Mouse (Mus musculus) CH12.LX (cell line): ENCODE data around the gene Amn. TPM values are rescaled to one million over a fixed set of nuclear protein-coding genes. Genes with fewer than 3 reads are reported as not detected.

ENCODE experiments used
- DNase-seq: peaks from one replicate; pipeline ENCODE4 v3.0.0-alpha.2; 2013; ENCODE audit errors: extremely low read depth
- H3K27ac ChIP-seq: 2 replicates; pipeline ENCODE4 v1.5.1; 2012; ENCODE audit warnings: low read depth, mild to moderate bottlenecking, control low read depth, moderate library complexity; ENCODE audit not compliant: insufficient read depth
- H3K27me3 ChIP-seq: replicated peaks from 2 replicates; pipeline ENCODE3; 2012; ENCODE audit warnings: inconsistent platforms
- H3K36me3 ChIP-seq, 2 experiments: replicated peaks in 1 of 2; 2 replicates each; pipeline versions ENCODE3 to v1.6.1; 2012; ENCODE audit warnings: inconsistent platforms in 1 of 2, low read length in 1 of 2, mild to moderate bottlenecking in 1 of 2, mixed read lengths in 1 of 2, moderate library complexity in 1 of 2; ENCODE audit not compliant: control insufficient read depth in 1 of 2, insufficient read depth in 1 of 2
- H3K4me1 ChIP-seq, 2 experiments: 2 replicates each; pipeline ENCODE4 v1.6.1; 2012; ENCODE audit warnings: inconsistent platforms in 1 of 2, moderate library complexity in 1 of 2; ENCODE audit not compliant: insufficient read depth in 2 of 2, control insufficient read depth in 1 of 2
- H3K4me2 ChIP-seq: 2 replicates; pipeline ENCODE4 v1.6.1; 2012; ENCODE audit warnings: low read depth, mild to moderate bottlenecking, control low read depth; ENCODE audit not compliant: poor library complexity, insufficient read depth, severe bottlenecking
- H3K4me3 ChIP-seq, 3 experiments: fragments of 150-350 bp in 1 of 3; sonication (generic) in 1 of 3; replicated peaks in 1 of 3; 2 replicates each; pipeline versions ENCODE3 to v1.5.1; 2011 to 2012; ENCODE audit warnings: low read depth in 2 of 3, low read length in 2 of 3, mild to moderate bottlenecking in 2 of 3, moderate library complexity in 2 of 3, control low read depth in 1 of 3, improper control_type of control experiment in 1 of 3, inconsistent platforms in 1 of 3, mixed read lengths in 1 of 3; ENCODE audit not compliant: poor library complexity in 1 of 3
- H3K79me2 ChIP-seq: replicated peaks from 2 replicates; pipeline ENCODE4 v1.6.1; 2012; ENCODE audit warnings: mild to moderate bottlenecking, moderate library complexity; ENCODE audit not compliant: control insufficient read depth, poor library complexity, insufficient read depth, severe bottlenecking; ENCODE audit errors: extremely low read depth
- H3K9ac ChIP-seq: 2 replicates; pipeline ENCODE4 v1.6.1; 2012; ENCODE audit warnings: low read depth, mild to moderate bottlenecking, control low read depth, moderate library complexity; ENCODE audit not compliant: insufficient read depth
- H3K9me3 ChIP-seq: replicated peaks from 2 replicates; pipeline ENCODE3; 2012; ENCODE audit warnings: low read length, inconsistent platforms, mixed read lengths
- BHLHE40 ChIP-seq: IDR thresholded peaks from 2 replicates; pipeline ENCODE4 v1.6.1; 2011; ENCODE audit warnings: mild to moderate bottlenecking, low read depth, low read length, improper control_type of control experiment
- ETS1 ChIP-seq: conservative IDR thresholded peaks from 2 replicates; pipeline ENCODE4 v1.6.1; 2012; ENCODE audit warnings: low read depth, mild to moderate bottlenecking, inconsistent platforms, low read length, improper control_type of control experiment, moderate library complexity
- GABPA ChIP-seq: IDR thresholded peaks from 2 replicates; pipeline ENCODE4 v1.6.1; 2012; ENCODE audit warnings: low read depth, low read length, improper control_type of control experiment, inconsistent platforms; ENCODE audit not compliant: insufficient replicate concordance
- JUN ChIP-seq: IDR thresholded peaks from 2 replicates; pipeline ENCODE4 v1.6.1; 2011; ENCODE audit warnings: low read depth, mild to moderate bottlenecking, low read length, improper control_type of control experiment, moderate library complexity; ENCODE audit not compliant: insufficient read depth
- JUND ChIP-seq: conservative IDR thresholded peaks from 2 replicates; pipeline ENCODE4 v1.6.1; 2011; ENCODE audit warnings: low read depth, low read length, improper control_type of control experiment
- KAT2A ChIP-seq: IDR thresholded peaks from 2 replicates; pipeline ENCODE4 v1.6.1; 2012; ENCODE audit warnings: low read length, improper control_type of control experiment, inconsistent platforms; ENCODE audit not compliant: insufficient replicate concordance
- MAX ChIP-seq: IDR thresholded peaks from 2 replicates; pipeline ENCODE4 v1.6.1; 2011; ENCODE audit warnings: low read length, improper control_type of control experiment
- MEF2A ChIP-seq: IDR thresholded peaks from 2 replicates; pipeline ENCODE4 v1.6.1; 2014; ENCODE audit warnings: low read depth, mild to moderate bottlenecking, inconsistent platforms, low read length, improper control_type of control experiment, borderline replicate concordance
- MXI1 ChIP-seq: IDR thresholded peaks from 2 replicates; pipeline ENCODE4 v1.6.1; 2011; ENCODE audit warnings: mild to moderate bottlenecking, low read depth, low read length, improper control_type of control experiment
- MYC ChIP-seq: IDR thresholded peaks from 2 replicates; pipeline ENCODE4 v1.6.1; 2011; ENCODE audit warnings: low read depth, mild to moderate bottlenecking, improper control_type of control experiment, low read length
- NRF1 ChIP-seq: IDR thresholded peaks from 2 replicates; pipeline ENCODE4 v1.6.1; 2014; ENCODE audit warnings: low read depth, mild to moderate bottlenecking, inconsistent platforms, low read length, improper control_type of control experiment, moderate library complexity
- POLR2A ChIP-seq: IDR thresholded peaks from 2 replicates; pipeline ENCODE4 v1.6.1; 2011; ENCODE audit warnings: low read depth, mild to moderate bottlenecking, improper control_type of control experiment, low read length
- SMC3 ChIP-seq: IDR thresholded peaks from 2 replicates; pipeline ENCODE4 v1.6.1; 2011; ENCODE audit warnings: low read depth, low read length, improper control_type of control experiment
- TCF12 ChIP-seq: IDR thresholded peaks from 2 replicates; pipeline ENCODE4 v1.6.1; 2014; ENCODE audit warnings: low read depth, mild to moderate bottlenecking, inconsistent platforms, low read length, improper control_type of control experiment
- USF1 ChIP-seq: IDR thresholded peaks from 2 replicates; pipeline ENCODE4 v1.6.1; 2014; ENCODE audit warnings: low read depth, mild to moderate bottlenecking, inconsistent platforms, low read length, improper control_type of control experiment
- ZKSCAN1 ChIP-seq: IDR thresholded peaks from 2 replicates; pipeline ENCODE4 v1.6.1; 2012; ENCODE audit warnings: low read depth, inconsistent platforms, low read length, improper control_type of control experiment, borderline replicate concordance
- ZMIZ1 ChIP-seq: IDR thresholded peaks from 2 replicates; pipeline ENCODE4 v1.6.1; 2012; ENCODE audit warnings: low read depth, mild to moderate bottlenecking, inconsistent platforms, low read length, improper control_type of control experiment
- ZNF384 ChIP-seq: IDR thresholded peaks from 2 replicates; pipeline ENCODE4 v1.6.1; 2012; ENCODE audit warnings: low read depth, low read length, improper control_type of control experiment, inconsistent platforms
- dilution Hi-C: fragments of 300-500 bp; cut with MboI; formaldehyde crosslinking; loops from 2 replicates; pipeline ENCODE4 v1.14.3; 2020; ENCODE audit warnings: low sequenced_read_pairs; ENCODE audit not compliant: extremely low pct_unique_long_range_greater_than_20kb, extremely low pct_ligation_motif_present
- in situ Hi-C: fragments of 300-500 bp; cut with MboI; formaldehyde crosslinking; loops from 3 replicates; pipeline ENCODE4 v1.14.3; 2019; ENCODE audit warnings: low sequenced_read_pairs, low pct_ligation_motif_present, low pct_unique_long_range_greater_than_20kb, mixed read lengths
- polyA plus RNA-seq: library from polyadenylated mRNA; unstranded; fragments of >175 nt; gene quantifications from 2 replicates; pipeline ENCODE4 v1.2.1, GENCODE M21; 2012; ENCODE audit warnings: low read depth; ENCODE audit not compliant: insufficient read length
- total RNA-seq, 2 experiments: library from RNA; depleted of rRNA; stranded (reverse); fragments of 300-350 nt in 1 of 2; fragments of >200 nt in 1 of 2; gene quantifications; 2 replicates each; pipeline ENCODE4 v1.2.3; 2012 to 2014

Amn gene
- total and polyA plus RNA-seq, 3 experiments, result 0.55 to 0.62 (median 0.61) TPM

DNA sequence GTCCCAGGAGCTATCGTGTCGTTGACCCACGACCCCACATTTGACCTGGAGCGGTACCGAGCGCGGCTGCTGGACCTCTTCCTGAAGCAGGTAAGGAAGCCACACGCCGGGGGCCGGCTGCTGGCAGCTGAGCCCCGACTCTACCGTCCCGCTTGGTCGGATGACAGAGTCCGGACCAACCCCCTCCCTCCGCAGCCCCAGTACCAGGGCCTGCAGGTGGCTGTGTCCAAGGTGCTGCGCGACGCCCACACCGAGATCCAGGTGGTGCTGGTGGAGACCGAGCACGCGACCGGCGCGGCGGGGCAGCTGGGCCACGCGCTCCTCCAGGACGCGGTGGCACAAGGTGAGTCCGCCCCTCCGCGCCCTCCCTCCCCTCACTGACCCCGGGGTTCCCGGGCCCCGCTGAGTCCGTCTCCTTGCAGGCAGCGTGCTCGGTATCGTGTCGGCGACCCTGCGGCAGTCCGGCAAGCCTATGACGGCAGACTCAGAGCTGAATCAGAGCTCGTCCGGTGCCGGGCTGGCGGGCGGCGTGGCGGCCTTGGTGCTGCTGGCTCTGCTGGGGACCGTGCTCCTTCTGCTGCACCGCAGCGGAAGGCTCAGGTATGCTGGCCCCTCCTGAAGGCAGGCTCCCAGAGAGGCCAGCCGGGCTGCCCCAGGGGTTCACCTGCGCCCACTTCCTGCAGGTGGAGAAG is 4.4 kb downstream of the Amn start:
- dilution Hi-C loops (no loop called here), in situ Hi-C loops (loop anchor here (10.0 kb wide), 1 partner anchor 140 kb away; the partner anchor contains the start of gene Exoc3l4)
- Histone ChIP-seq H3K9ac (no peak overlapping the region), H3K79me2 (no peaks in the 10 kb centered on the region), H3K27me3 (no peaks in the 10 kb centered on the region), H3K4me3 (no peak overlapping the region), H3K36me3 (peaks cover 33 to 46% of the 10 kb centered on the region in 2 experiments), H3K4me2 (no peak overlapping the region), H3K4me1 (peaks cover 0 to 3% of the 10 kb centered on the region in 2 experiments; a peak in 1 of 4 replicates), H3K9me3 (peaks cover 13% of the 10 kb centered on the region), H3K27ac (no peak overlapping the region)
- TF ChIP-seq TCF12, result no peak
- TF ChIP-seq JUN, result no peak
- no peak for TF ChIP-seq SMC3
- TF ChIP-seq MEF2A, result no peak
- no peak for TF ChIP-seq ZMIZ1
- no peak for TF ChIP-seq ZKSCAN1
- no peak for TF ChIP-seq JUND
- no peak for TF ChIP-seq GABPA
- no peak for TF ChIP-seq BHLHE40
- no peak for TF ChIP-seq USF1
- no peak for TF ChIP-seq ETS1
- TF ChIP-seq MYC, result no peak
- TF ChIP-seq KAT2A, result no peak
- TF ChIP-seq MAX, result no peak
- DNase-seq, result no peak

DNA sequence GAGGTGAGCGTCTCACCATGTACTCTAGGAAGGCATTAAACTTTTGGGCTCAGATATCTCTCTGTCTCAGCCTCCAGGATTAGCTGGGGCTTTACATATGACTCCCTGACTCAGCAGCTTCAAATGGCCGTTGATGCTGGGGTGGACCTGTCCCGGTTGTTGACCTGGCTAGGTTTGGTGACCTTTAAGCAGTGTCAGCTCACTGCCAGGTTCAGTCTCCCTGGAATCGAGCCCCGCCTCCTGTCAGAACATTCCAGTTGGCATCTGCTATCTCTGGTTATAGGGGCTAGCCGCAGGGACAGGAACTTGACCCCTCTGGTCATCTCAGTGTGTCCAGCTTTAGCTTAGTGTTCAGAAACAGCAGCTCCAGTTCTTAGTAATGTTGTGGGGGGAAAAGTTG is 5.5 kb downstream of the Amn start:
- Histone ChIP-seq H3K27me3 (no peaks in the 10 kb centered on the region), H3K4me3 (no peak overlapping the region), H3K27ac (no peak overlapping the region), H3K9me3 (peaks cover 13% of the 10 kb centered on the region), H3K36me3 (peaks cover 33 to 40% of the 10 kb centered on the region in 2 experiments), H3K9ac (no peak overlapping the region), H3K4me1 (peaks cover 0 to 3% of the 10 kb centered on the region in 2 experiments; a peak in 1 of 4 replicates), H3K4me2 (no peak overlapping the region), H3K79me2 (no peaks in the 10 kb centered on the region)
- DNase-seq, result no peak
- in situ Hi-C loops (loop anchor here (10.0 kb wide), 1 partner anchor 138 kb away; the partner anchor contains the start of gene Exoc3l4), dilution Hi-C loops (no loop called here)
- TF ChIP-seq ZKSCAN1 (no peak), GABPA (no peak), POLR2A (no peak), NRF1 (no peak), ZNF384 (no peak), MXI1 (no peak)
